11 mouse cellular contexts compared by ENCODE assay signal in the genomic region with DNA sequence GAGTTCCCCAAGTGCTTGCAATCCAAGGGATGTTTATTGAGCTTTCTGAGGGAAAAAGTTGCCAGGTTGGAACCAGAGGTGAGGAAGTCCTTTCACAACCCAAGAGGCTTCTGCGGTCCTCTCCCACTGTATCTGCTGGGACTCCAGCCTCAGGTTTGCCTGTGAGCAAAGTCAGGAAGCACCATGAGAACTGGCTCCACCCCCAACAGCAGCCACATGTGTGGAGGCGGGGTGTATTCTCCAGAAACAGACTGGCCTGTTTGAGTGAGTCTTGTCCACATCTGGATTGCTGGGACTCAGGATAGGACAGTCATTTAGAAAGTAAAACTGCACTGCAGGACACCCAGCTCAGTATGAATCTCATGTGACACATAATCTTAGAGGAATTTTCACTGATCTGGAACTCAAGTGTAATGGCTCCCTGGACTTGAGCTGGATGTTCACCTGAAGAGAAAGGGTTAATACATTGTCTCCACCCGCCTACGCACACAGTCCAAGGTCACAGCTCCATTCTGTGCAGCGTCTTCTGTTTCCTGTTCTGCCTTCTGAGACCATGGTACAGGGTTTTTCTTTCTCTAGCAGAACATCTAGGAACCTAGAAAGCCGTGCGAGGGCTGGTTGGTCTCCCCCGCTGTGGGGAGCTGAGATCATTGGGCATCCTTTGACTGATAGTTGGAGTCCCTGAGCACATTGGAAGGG. TPM values are rescaled to one million over a fixed set of nuclear protein-coding genes. Genes with fewer than 3 reads are reported as not detected.
DNase-seq lines count a peak whose midpoint lies in the region; ATAC-seq lines count a peak whose summit lies in the region.
"Had no signal": no experiment of that assay in that cellular context is flagged by ENCODE, and none has a peak within 500 bp of the region (broad histone marks: within the 10 kb centered on the region; RNA-seq: fewer than 3 reads in every experiment).

No protein-coding gene starts in this region.

- H3K4me1 ChIP-seq in kidney, embryonic 16.5 days (ENCODE audit: insufficient read depth, low read length), result peaks cover 26% of the 10 kb centered on the region
- H3K4me1 ChIP-seq in intestine, embryonic 15.5 days (replicated peaks), result peaks cover 12% of the 10 kb centered on the region

- DNase-seq in kidney, adult 9 months, result no peak
- DNase-seq in 416B (ENCODE audit: low read depth), result peak; percentile 47
- peak; percentile 6 for DNase-seq in c-Kit-positive CD71-negative TER-119-negative erythroid progenitor cells, embryonic 14.5 days (ENCODE audit: low read depth)
- DNase-seq in Muller cell, postnatal 12 days (ENCODE audit: inconsistent ontology term), result no peak
- no peak for DNase-seq in spleen, adult 18-20 months
- DNase-seq in right cerebral cortex, postnatal 10 days (ENCODE audit: low spot score in 2 of 2), result no peak

- H3K27ac ChIP-seq in kidney, embryonic 16.5 days (ENCODE audit: low read length), result peak overlapping the region; percentile 72; the same call in 1 of the 2 replicates
- peak overlapping the region; percentile 81 for H3K27ac ChIP-seq in intestine, embryonic 15.5 days
- H3K27ac ChIP-seq: liver, embryonic 14.5 days had no signal

- H3K27me3 ChIP-seq in kidney, embryonic 16.5 days (ENCODE audit: insufficient read depth, low read length), result no peaks in the 10 kb centered on the region
- no peaks in the 10 kb centered on the region for H3K27me3 ChIP-seq in intestine, embryonic 15.5 days (replicated peaks)

- peak; percentile 39; the same call in 1 of the 2 replicates for ATAC-seq in kidney, embryonic 16.5 days (ENCODE audit: low FRiP score, low TSS enrichment)
- peak; percentile 80 for ATAC-seq in intestine, embryonic 15.5 days

- peaks cover 28% of the 10 kb centered on the region for H3K36me3 ChIP-seq in kidney, embryonic 16.5 days (ENCODE audit: insufficient read depth, low read length)
- 0 out of 2 replicates have a peak, but pooled peaks cover 3% of the 10 kb centered on the region for H3K36me3 ChIP-seq in intestine, embryonic 15.5 days

- 21% methylated on average over 8 of the region's 8 CpGs for WGBS in kidney, embryonic 16.5 days
- 44% methylated on average over 8 of the region's 8 CpGs for WGBS in intestine, embryonic 15.5 days

- H3K9me3 ChIP-seq in kidney, embryonic 16.5 days (ENCODE audit: low read length), result no peaks in the 10 kb centered on the region
- H3K9me3 ChIP-seq in intestine, embryonic 15.5 days, result no peaks in the 10 kb centered on the region

- no peak overlapping the region for H3K9ac ChIP-seq in kidney, embryonic 16.5 days (replicated peaks; ENCODE audit: low read length)
- H3K9ac ChIP-seq in intestine, embryonic 15.5 days, result no peak overlapping the region
- H3K9ac ChIP-seq: liver, embryonic 14.5 days had no signal

- no peak overlapping the region; the same call in 1 of the 2 replicates for H3K4me2 ChIP-seq in kidney, embryonic 16.5 days (replicated peaks; ENCODE audit: low read depth, low read length)
- H3K4me2 ChIP-seq in intestine, embryonic 15.5 days (replicated peaks), result peak overlapping the region; percentile 36

- H3K4me3 ChIP-seq in kidney, embryonic 16.5 days (ENCODE audit: low read length), result no peak overlapping the region
- H3K4me3 ChIP-seq in intestine, embryonic 15.5 days (replicated peaks), result 0 out of 2 replicates have a peak overlapping the region, but pooled peaks have one; percentile 9
- H3K4me3 ChIP-seq: myocyte had no signal

RNA-seq across cellular contexts. Expression of gene Btbd16, which starts 47.0 kb away (rescaled TPM):
- 0.17 TPM in 1 of 2 replicates, not detected in the other for polyA plus RNA-seq in kidney, embryonic 16.5 days (2015; fragmentation: Nextera tagmentation; extraction: Ambion mirVana)
- 0.05 and 0.06 TPM in 2 replicates for polyA plus RNA-seq in intestine, embryonic 15.5 days (2015; fragmentation: Nextera tagmentation; extraction: Ambion mirVana)
- polyA plus RNA-seq: hindbrain, embryonic 11.5 days; myocyte had no signal

Comparison
In these comparisons a context has a peak if more than half of its experiments do, and no peak if none do; other contexts are left out.
1. DNase-seq: peak in 416B (single experiment) and c-Kit-positive CD71-negative TER-119-negative erythroid progenitor cells, embryonic 14.5 days (single experiment); none in kidney, adult 9 months (single experiment), Muller cell, postnatal 12 days (single experiment), spleen, adult 18-20 months (0 of 2) and right cerebral cortex, postnatal 10 days (0 of 2).